Mouse (Mus musculus) right cerebral cortex, adult 18-20 months (tissue): Measurements from ENCODE around the gene Cmah.

Experiments used
- DNase-seq: peaks from one replicate; pipeline ENCODE4 v3.0.0; 2022; ENCODE audit warnings: mixed read lengths

Gene Cmah

GRCm38 (mm10) chr13:24484811-24485210 is 157.6 kb downstream of the Cmah start:
- no peak for DNase-seq

- DNase-seq = no peak
Observed at GRCm38 (mm10) chr13:24485964-24486363, 158.8 kb downstream of the Cmah start.

GRCm38 (mm10) chr13:24486403-24486802 is 159.2 kb downstream of the Cmah start:
- no peak for DNase-seq

DNA sequence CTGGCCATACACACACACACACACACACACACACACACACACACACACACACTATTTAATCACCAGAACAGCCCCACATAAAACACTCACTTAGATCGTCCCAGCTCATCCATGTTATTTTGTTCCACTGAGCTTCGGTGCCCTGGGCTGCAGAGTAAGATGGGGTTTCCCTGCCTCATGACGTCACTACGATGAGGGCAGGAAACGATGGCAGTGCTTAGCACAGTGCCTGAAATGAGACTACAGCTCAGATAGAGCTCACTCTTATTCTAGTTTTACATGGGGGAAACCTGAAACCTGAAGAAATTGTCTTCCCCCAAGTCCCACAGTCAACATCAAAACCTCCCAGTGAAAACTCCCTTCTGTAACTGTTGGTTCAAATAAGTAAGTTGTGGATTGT is 159.9 kb downstream of the Cmah start:
- no peak for DNase-seq

DNA sequence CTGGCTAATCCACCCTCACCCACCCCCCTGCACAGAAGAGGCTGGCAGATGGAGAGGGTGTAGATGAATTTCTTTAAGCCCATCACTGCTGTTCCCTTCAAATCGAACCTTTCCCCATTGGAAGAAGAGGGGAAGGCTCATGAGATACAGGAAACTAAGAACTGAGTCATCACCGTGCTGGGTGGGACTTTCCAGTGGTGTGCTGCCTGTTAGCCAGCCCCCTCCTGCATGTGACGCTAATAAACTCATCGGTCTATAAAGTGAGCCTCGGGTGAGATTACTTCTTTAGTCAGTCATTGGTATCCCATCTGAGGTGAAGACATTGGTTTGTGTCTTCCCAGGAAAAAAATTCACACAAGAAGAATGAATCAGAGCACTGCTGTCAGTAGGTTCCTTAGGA is 160.3 kb downstream of the Cmah start:
- no peak for DNase-seq

DNA sequence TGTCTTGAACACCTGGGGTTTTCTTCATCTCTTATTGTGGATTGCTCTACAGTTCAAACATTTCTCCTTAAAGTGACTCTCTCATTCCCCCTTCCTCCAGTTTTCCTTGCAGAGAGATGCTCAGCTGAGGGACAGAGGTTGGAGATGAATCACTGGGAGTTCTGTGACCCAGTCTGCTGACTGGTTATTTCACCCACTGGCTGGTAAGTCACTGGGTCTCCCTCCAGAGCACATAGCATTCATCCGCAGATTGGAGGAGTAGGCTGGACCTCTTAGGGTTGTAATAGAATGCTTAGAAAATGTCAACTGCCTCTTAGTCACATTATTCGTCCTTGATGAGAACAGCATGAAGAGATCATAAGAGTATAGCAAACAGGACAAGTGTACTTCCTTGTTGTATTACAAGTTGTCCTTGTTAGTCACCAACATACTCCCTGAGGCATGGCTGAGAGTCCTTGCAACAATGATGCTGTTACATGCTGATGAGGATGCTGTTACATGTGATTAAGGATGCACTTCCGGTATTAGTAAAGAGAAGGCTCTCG is 161.4 kb downstream of the Cmah start:
- no peak for DNase-seq

DNA sequence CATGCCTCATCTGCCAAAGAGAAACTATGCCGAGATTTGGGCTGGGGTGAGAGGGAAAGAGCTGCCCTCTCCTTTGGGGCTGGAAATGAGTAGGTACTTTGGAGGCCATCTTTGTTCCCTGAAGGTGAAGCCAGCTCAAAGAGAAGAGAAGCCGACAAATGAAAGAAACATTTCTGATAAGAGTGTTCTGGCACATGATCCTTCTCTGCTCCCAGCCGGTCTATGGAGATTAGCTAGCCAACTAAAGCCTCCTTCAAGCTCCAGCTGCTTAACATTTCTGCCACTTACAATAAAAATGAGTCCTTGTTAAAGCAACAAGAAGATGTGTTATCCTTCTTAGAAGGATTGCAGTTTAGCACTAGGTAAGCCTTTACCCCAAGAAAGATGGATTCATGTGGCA is 162.3 kb downstream of the Cmah start:
- no peak for DNase-seq

GRCm38 (mm10) chr13:24490041-24490440 is 162.8 kb downstream of the Cmah start:
- no peak for DNase-seq

DNA sequence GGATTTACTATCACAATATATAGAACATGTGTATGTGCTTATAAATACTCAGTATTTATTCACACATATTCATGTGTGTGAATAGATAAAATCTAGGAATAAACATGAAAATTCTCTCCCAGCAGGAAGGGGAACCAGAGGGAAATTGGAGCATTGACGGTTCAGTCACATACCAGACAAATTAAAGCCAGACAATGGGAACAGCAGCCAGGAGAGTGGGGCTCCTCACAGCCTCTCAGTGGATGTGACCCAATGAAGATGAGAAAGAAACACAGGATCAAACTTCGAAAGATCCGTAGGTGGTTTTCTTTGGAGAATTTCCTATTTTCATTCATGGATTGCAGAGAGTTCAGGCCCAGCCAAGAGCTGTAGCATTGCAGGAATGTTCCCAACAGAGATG is 163.9 kb downstream of the Cmah start:
- no peak for DNase-seq

- DNase-seq = peak; percentile 25
Observed at GRCm38 (mm10) chr13:24493784-24494183, 166.6 kb downstream of the Cmah start.

- DNase-seq = no peak
Observed at GRCm38 (mm10) chr13:24496353-24496752, 169.1 kb downstream of the Cmah start.

DNA sequence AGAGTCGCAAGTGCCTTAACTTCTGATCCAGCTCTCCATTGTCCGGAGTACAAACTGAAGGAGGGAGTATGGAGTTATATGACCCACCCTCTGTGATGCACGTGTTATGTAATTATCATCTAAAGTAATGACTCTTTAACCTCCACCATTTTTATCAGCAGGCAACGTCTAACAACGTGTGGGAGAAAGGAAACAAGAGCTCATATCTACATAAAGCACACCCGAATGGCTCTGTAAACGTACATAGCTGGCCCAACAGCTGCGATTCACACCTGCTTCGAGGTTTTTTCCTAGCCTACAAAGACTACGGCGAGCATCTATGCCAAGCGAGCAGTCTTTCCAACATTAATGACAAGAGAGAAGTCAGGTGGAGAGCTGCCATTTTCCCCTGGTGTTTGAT is 169.8 kb downstream of the Cmah start:
- DNase-seq = no peak

DNA sequence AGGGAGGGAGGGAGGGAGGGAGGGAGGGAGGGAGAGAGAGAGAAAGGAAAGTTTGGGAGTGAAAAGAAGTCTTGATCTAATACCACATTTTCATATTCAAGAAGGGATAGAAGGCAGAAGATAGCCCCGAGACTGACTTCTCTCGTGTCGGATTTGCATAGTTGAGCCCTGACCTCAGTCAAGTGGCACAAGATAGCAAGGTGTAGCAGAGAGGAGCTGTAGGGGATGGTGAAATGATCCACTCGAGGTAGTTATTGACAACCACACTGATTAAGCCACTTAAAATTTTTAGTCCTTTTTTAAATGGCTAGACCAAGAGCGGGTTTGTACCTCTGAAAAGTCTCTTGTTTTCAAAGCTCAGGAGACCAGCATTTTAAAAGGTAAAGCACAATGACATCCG is 171.1 kb downstream of the Cmah start:
- DNase-seq = no peak

DNA sequence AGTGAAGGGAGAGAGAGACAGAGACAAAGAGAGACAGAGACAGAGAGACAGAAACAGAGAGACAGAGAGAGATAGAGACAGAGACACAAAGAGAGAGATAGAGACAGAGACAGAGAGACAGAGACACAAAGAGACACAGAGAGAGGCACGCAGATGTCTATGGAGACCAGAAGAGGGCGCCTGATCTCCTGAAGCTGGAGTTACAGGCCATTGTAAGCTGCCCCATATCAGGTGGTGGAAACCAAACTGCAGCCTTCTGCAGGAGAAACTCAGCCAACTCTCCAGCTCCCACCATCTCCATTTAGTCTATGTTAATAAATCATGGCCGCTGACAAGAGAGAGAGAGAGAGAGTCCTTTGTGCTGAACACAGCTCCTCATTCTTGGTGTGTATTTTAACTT is 172.3 kb downstream of the Cmah start:
- DNase-seq = peak; percentile 37

- DNase-seq = peak; percentile 13
Observed at GRCm38 (mm10) chr13:24501179-24501905, 174.1 kb downstream of the Cmah start.

DNA sequence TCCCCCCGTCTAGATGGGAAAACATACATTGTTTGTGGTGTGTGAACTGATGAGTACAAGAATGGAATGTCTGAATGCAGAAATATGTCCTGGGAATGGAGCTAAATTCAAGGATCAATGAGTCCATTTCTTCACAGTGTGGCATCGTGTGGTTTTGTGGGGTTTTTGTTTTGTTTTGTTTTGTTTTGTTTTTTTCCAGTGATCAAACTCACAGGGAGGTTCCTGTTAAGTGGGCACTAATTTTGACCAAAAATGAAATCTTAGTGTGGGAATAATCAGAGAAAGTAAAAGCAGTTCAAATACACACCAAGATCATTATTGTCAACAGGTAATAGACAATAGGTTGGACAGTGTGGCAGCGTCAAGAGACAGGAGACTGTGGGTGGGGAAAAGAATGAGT is 174.7 kb downstream of the Cmah start:
- DNase-seq = no peak

- DNase-seq = no peak
Observed at GRCm38 (mm10) chr13:24505812-24506211, 178.6 kb downstream of the Cmah start.

- DNase-seq = no peak
Observed at GRCm38 (mm10) chr13:24507156-24507555, 180.0 kb downstream of the Cmah start.

- no peak for DNase-seq
Observed at GRCm38 (mm10) chr13:24508917-24509316, 181.7 kb downstream of the Cmah start.

DNA sequence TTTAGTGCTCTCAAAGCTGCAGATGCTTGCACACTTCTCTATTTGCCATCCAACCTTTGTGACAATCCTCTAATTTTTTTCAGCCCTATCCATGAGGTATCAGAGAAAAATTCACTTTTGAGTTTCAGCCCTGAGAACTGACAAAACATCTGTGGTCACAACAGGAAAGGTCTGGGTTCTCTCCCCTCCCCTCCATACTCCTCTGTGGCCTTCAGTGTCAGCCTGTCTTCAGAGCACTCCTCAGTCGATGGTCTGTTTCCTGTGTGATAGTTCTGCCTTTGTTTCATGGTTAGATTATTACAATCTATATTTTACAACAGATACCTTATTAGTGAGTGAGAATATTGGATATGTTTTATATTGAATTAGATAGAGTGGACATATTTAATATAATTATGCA is 184.2 kb downstream of the Cmah start:
- DNase-seq = no peak

DNA sequence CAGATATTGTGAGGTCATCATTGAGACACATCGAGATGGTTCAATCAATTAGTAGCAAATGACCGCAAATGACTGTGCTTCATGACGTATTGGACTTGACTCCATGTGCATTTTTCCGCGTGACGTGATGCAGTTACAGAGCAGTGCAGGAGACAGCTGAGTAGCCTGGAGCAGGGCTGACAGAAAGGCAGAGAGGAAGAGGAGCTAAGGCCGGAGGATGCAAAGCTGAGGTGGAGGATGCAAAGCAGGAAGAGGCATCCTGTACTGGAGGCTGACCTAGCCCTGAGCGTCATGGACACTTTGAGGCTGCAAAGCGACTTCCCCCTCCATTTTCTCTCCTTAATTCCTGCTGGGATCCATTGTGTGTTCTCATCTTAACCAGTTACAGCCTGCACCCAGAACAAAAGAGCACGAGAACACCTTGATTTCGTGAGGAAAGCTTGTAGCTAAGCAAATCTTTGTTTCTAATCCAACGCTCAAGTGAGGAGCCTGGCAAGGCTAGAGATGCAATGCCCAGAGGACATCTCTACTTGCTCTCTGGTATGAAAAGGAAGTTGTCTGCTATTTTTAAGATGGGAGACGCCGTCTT is 184.8 kb downstream of the Cmah start:
- no peak for DNase-seq

DNA sequence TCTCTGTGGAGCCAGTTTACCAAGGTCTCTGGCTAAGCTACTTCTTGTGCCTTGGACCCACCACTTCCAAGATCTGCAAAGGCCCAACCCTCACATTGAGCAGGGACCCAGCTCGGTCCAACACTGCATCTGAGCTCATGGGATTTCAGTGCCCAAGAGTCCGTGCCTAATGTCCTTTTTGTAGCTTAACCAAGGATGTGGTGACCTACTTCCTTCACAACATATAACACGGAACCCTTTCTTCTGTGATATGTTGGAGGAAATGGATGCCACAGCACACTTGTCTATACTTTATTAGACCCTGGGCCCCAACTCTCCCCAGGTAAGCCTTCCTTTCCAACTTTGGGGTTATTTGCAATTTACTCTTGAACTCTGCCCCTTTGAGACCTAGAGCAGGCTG is 186.5 kb downstream of the Cmah start:
- no peak for DNase-seq

DNA sequence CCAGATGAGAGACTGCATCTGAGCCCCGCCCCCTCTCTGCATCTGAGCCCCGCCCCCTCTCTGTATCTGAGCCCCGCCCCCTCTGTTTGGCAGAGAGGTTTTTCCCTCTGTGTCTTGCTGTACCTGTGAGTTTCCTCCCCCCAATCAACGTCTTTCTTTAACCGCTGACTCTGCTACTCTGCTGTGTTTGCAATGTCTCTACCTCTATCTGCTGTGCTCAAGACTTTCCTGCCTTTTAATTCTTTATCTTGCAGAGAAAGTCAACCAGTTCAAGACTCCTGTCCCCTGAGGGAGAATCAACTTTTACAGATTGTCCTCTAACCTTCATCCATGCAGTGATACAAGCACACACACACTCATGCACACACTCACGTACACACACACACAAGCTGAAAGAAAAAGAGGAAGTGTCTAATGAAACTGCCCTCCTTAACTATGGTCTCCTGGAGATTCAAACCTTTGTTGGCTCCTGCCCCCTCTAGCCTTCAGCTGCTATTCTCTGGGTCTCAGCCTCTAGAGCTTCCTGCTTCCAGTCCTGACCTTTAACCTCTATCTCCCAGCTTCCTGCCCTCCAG is 188.0 kb downstream of the Cmah start:
- DNase-seq = no peak

DNA sequence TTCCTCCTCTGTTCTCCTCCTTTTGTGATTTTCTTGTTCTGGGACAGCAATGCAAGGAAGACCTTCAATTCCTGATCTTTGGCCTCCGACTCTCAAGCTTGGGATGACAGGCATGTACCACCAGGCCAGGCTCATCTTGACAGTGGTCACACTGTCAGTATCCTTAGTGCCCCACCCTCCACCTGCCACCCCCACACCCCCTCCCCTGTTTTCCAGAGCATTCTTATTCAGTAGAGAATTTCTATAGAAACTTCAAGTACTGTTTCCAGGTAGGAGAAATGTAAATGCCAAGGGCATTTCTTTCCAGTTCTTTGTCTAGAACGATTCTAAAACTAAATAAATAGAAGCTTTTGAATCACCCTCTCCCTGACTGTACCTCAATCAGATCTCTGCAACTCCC is 190.6 kb downstream of the Cmah start:
- no peak for DNase-seq
